Mouse (Mus musculus) layer of hippocampus, adult 18-20 months (tissue): ENCODE results near the gene Olfr643. TPM values are rescaled to one million over a fixed set of nuclear protein-coding genes. Genes with fewer than 3 reads are reported as not detected.

Experiments
- DNase-seq, 2 experiments: peaks; one replicate each; pipeline ENCODE4 v3.0.0; 2022; ENCODE audit warnings: low spot score in 2 of 2
- long read RNA-seq: library from polyadenylated mRNA; stranded (forward); transcript quantifications from one replicate; pipeline ENCODE4 v2.0.0, GENCODE M21; 2021
- total RNA-seq, 2 experiments: library from RNA; stranded (reverse); gene quantifications; 2 replicates each; pipeline ENCODE4 v1.2.3; 2021

Gene Olfr643
- total RNA-seq = not detected
- long read RNA-seq = 0 reads

- no peak for DNase-seq
Observed at GRCm38 (mm10) chr7:104137305-104137704, at the start of gene Olfr643. Gene Olfr643 (minus strand): TSS chr7:104137405.

GRCm38 (mm10) chr7:104183292-104183691, 46.1 kb upstream of the Olfr643 start, which contains the start of gene Olfr648:
Gene Olfr648 (minus strand): TSS chr7:104183392.
- no peak for DNase-seq

- no peak for DNase-seq
Observed at GRCm38 (mm10) chr7:104179074-104179473, 41.9 kb upstream of the Olfr643 start.

- DNase-seq = no peak
Observed at GRCm38 (mm10) chr7:104178422-104179054, 41.3 kb upstream of the Olfr643 start.

GRCm38 (mm10) chr7:104175085-104175484, 37.9 kb upstream of the Olfr643 start:
- no peak for DNase-seq

GRCm38 (mm10) chr7:104169634-104170204, 32.5 kb upstream of the Olfr643 start:
- DNase-seq = no peak

- no peak for DNase-seq
Observed at GRCm38 (mm10) chr7:104167105-104167504, 29.9 kb upstream of the Olfr643 start.

GRCm38 (mm10) chr7:104150456-104150855, 13.3 kb upstream of the Olfr643 start, which contains the start of gene Ubqlnl:
Gene Ubqlnl (minus strand): TSS chr7:104150556.
- DNase-seq = no peak

GRCm38 (mm10) chr7:104143179-104143578, 6.0 kb upstream of the Olfr643 start, which contains the start of gene Ubqln3:
Gene Ubqln3 (minus strand): TSS chr7:104143279.
- no peak for DNase-seq

GRCm38 (mm10) chr7:104129726-104130125, 7.5 kb downstream of the Olfr643 start, which contains the start of gene Ubqln5:
Gene Ubqln5 (minus strand): TSS chr7:104129826.
- DNase-seq = no peak

GRCm38 (mm10) chr7:104104757-104104972, 32.5 kb downstream of the Olfr643 start, which contains the start of gene Olfr646:
Gene Olfr646 (plus strand): TSS chr7:104104873.
- DNase-seq = no peak

- DNase-seq = no peak
Observed at GRCm38 (mm10) chr7:104103913-104104756, 33.1 kb downstream of the Olfr643 start.

- no peak for DNase-seq
Observed at GRCm38 (mm10) chr7:104085365-104085764, 51.8 kb downstream of the Olfr643 start, which contains the start of gene Olfr645. Gene Olfr645 (minus strand): TSS chr7:104085465.

- DNase-seq = no peak
Observed at GRCm38 (mm10) chr7:104071769-104072168, 65.4 kb downstream of the Olfr643 start, which contains the start of gene Olfr644. Gene Olfr644 (minus strand): TSS chr7:104071869.

- no peak for DNase-seq
Observed at GRCm38 (mm10) chr7:104061345-104061744, 75.9 kb downstream of the Olfr643 start, which contains the start of gene 4930516K23Rik. Gene 4930516K23Rik (minus strand): TSS chr7:104061445.

GRCm38 (mm10) chr7:104059215-104059614, 78.0 kb downstream of the Olfr643 start:
- DNase-seq = no peak

GRCm38 (mm10) chr7:104052566-104052965, 84.6 kb downstream of the Olfr643 start, which contains the start of gene Olfr642:
Gene Olfr642 (minus strand): TSS chr7:104052666.
- no peak for DNase-seq

GRCm38 (mm10) chr7:104050745-104051144, 86.5 kb downstream of the Olfr643 start:
- no peak for DNase-seq

GRCm38 (mm10) chr7:104035145-104035544, 102.1 kb downstream of the Olfr643 start, which contains the start of gene Olfr641:
Gene Olfr641 (plus strand): TSS chr7:104035445.
- no peak for DNase-seq

GRCm38 (mm10) chr7:104026978-104027377, 110.2 kb downstream of the Olfr643 start:
- DNase-seq = no peak

- no peak for DNase-seq
Observed at GRCm38 (mm10) chr7:104025473-104025872, 111.7 kb downstream of the Olfr643 start, which contains the start of gene Olfr640. Gene Olfr640 (minus strand): TSS chr7:104025573.
